Mouse (Mus musculus): ENCODE data around the gene Hist3h2ba.

- no peak for TF ChIP-seq POLR2A (IDR thresholded peaks at IDR 0.05; ENCODE audit: low read depth, low read length)
- TF ChIP-seq CTCF (IDR thresholded peaks at IDR 0.05; ENCODE audit: borderline replicate concordance, insufficient read depth, low read length): no peak
Observed at GRCm38 (mm10) chr11:58917745-58918366, 30.9 kb upstream of the Hist3h2ba start, which contains the start of gene Btnl10.
